Mouse (Mus musculus) midbrain, postnatal 0 days (tissue): ENCODE measurements at regions not wholly inside any gene's neighbourhood (a gene's known extent, or its start where the extent isn't known, plus 50 kb on each side); places are given as distances from the start of the nearest gene placed in this dataset.

Source experiments
- ATAC-seq: fragments of 200-750 bp; cut with Nextera tagmentation; 2 replicates; pipeline ENCODE4 v1.8.0; 2017; ENCODE audit warnings: moderate number of reproducible peaks, mild to moderate bottlenecking, moderate TSS enrichment, moderate library complexity; ENCODE audit not compliant: low FRiP score
- DNase-seq: peaks from one replicate; pipeline ENCODE4 v3.0.0-alpha.2; 2015; ENCODE audit warnings: low spot score
- H3K27ac ChIP-seq: fragments of 300-500 bp; sonication (generic); 2 replicates; pipeline ENCODE4 v1.5.1; 2014; ENCODE audit warnings: low read depth, mild to moderate bottlenecking, low read length, mixed read lengths
- H3K27me3 ChIP-seq: fragments of 300-500 bp; sonication (generic); 2 replicates; pipeline ENCODE4 v1.6.1; 2014; ENCODE audit warnings: low read length, control low read depth, mixed read lengths; ENCODE audit not compliant: insufficient read depth
- H3K36me3 ChIP-seq: fragments of 300-500 bp; sonication (generic); 2 replicates; pipeline ENCODE4 v1.6.1; 2014; ENCODE audit warnings: low read length, control low read depth, mixed read lengths; ENCODE audit not compliant: insufficient read depth
- H3K4me1 ChIP-seq: fragments of 300-500 bp; sonication (generic); 2 replicates; pipeline ENCODE4 v1.6.1; 2014; ENCODE audit warnings: mild to moderate bottlenecking, control low read depth, antibody characterized with exemption, low read length, mixed read lengths; ENCODE audit not compliant: insufficient read depth
- H3K4me2 ChIP-seq: fragments of 300-500 bp; sonication (generic); 2 replicates; pipeline ENCODE4 v1.6.1; 2014; ENCODE audit warnings: low read depth, mild to moderate bottlenecking, low read length, mixed read lengths; ENCODE audit not compliant: poor library complexity, severe bottlenecking
- H3K4me3 ChIP-seq: fragments of 300-500 bp; sonication (generic); 2 replicates; pipeline ENCODE4 v1.5.1; 2014; ENCODE audit warnings: low read depth, mild to moderate bottlenecking, low read length, moderate library complexity
- H3K9ac ChIP-seq: fragments of 300-500 bp; sonication (generic); replicated peaks from 2 replicates; pipeline ENCODE4 v1.6.1; 2014; ENCODE audit warnings: mild to moderate bottlenecking, low read length, moderate library complexity, mixed read lengths; ENCODE audit not compliant: poor library complexity, severe bottlenecking
- H3K9me3 ChIP-seq: fragments of 300-500 bp; sonication (generic); 2 replicates; pipeline ENCODE4 v1.6.1; 2016; ENCODE audit warnings: low read length, control low read depth
- CTCF ChIP-seq: IDR thresholded peaks from 2 replicates; pipeline ENCODE4 v1.5.1; 2016; ENCODE audit warnings: antibody characterized with exemption, mild to moderate bottlenecking
- WGBS: fragments of 180-500 bp; shearing (Covaris S2); extraction: QIAGEN DNeasy Blood & Tissue Kit; methylation state at CpG from one replicate; pipeline ENCODE4 v1.1.7; 2014; 5-methylcytosine and 5-hydroxymethylcytosine counted together

DNA sequence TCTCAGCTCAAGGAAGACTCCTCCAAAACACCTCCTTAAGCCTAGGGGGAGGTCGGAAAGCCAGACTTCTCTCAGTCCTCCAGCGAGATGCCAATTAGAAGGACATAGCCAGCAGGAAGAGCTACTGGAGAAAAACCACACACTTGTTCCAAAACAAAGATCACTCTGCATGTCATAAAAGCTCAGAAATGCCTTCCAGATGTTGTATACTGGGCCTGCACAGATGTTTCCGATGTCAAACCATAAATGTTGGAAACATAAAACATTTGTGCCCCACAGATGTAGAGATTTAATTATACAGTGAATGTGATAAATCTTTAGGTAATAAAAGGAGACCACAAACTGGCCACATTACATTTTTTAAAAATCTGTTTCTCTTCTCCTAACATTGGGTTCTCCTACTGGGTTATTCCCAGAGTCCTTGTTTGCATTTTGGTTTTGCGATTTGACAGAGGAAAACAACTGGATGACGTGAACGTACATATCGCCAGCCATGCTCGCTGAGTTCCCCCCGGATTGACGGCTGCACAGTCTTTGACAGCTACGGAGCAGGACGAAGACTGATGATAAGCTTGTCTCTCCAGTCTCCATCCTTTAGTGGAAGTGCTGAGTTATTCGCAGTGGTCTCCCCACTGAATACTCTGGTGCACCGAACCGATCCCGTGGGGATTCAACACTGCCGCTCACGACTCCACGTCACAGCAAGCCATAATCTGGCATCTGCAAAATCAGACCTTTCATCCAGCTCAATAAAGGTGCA is 235.5 kb upstream of the Myocd start:
- Histone ChIP-seq H3K36me3 (no peaks in the 10 kb centered on the region), H3K4me2 (no peak overlapping the region), H3K9ac (no peak overlapping the region), H3K4me1 (no peaks in the 10 kb centered on the region), H3K27ac (no peak overlapping the region), H3K9me3 (no peaks in the 10 kb centered on the region), H3K4me3 (no peak overlapping the region), H3K27me3 (no peaks in the 10 kb centered on the region)
- no peak for ATAC-seq
- no peak for DNase-seq
- no peak for TF ChIP-seq CTCF
- WGBS = 89% methylated on average over 19 of the region's 19 CpGs

DNA sequence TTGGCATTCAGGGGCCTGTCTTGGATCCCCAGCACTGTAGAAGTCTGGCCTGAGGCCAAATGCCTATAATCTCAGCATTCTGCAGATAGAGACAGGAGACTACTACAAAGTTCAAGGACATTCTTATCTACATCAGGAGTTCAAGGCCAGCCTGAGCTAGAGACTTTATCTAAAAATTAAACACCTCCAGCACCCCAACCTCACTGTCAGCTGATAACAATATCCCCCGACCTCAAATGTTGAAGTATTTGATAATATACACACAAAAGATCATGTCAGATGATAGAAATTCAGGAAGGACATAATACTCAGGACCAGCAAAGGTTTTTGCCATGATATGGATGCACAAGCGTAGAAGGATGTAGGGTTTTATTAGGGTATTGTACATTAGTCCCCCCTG is 228.2 kb upstream of the Myocd start:
- no peaks in the 10 kb centered on the region for H3K9me3 ChIP-seq
- 69% methylated on average over 2 of the region's 2 CpGs for WGBS
- H3K36me3 ChIP-seq = no peaks in the 10 kb centered on the region

DNA sequence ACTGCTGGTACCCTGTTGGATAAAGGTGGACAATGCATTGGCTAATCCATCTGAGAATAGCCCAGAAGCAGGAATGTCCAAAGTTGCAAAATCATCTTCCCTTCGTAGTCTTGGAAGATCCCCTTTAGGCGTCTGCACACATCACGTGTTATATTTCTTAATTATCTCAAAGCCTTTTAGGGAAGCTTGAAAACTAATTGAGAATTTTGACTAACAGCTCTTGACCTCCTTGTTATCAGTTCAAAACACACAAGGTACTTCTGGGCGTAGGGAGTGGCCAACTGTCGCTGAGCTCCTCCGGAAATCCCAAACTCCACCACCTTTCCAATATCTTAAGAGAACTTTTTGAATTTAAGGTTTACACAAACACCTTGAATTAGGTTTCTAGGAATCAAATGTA is 227.6 kb upstream of the Myocd start:
- Histone ChIP-seq H3K36me3 (no peaks in the 10 kb centered on the region), H3K27ac (no peak overlapping the region)

More for the DNA sequence above, 228.2 kb upstream of the Myocd start:
- Histone ChIP-seq H3K27me3 (no peaks in the 10 kb centered on the region), H3K4me2 (no peak overlapping the region), H3K4me1 (no peaks in the 10 kb centered on the region), H3K9ac (no peak overlapping the region), H3K27ac (no peak overlapping the region), H3K4me3 (no peak overlapping the region)
- TF ChIP-seq CTCF = no peak
- ATAC-seq = no peak
- no peak for DNase-seq

DNA sequence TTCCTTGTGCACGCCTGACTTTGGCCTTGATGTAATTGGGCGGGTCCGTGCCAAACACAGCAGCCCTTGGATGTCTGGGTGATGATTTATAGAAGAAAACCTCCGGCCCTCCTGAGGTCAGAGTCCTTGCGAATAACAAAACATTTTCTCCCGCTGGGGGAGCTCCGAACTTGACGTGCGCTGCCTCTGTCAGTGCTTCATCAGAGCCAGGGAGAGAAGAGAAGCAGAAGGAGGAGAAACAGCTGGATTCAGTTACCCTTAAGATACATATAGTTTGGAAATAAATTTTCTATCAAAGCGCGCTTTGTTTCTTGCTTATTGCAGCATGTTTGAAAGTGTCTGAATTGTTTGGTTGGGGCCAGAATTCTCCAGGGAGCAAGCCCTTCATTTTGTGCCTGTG is 225.2 kb upstream of the Myocd start:
- no peak overlapping the region for H3K9ac ChIP-seq
- no peak overlapping the region for H3K4me3 ChIP-seq
- no peaks in the 10 kb centered on the region for H3K9me3 ChIP-seq
- H3K4me1 ChIP-seq = no peaks in the 10 kb centered on the region
- H3K27me3 ChIP-seq = no peaks in the 10 kb centered on the region
- no peak for ATAC-seq
- DNase-seq = peak; percentile 8
- 0 out of 2 replicates have a peak, but pooled peaks have one; percentile 10 for TF ChIP-seq CTCF
- WGBS = 15% methylated on average over 11 of the region's 11 CpGs
- no peak overlapping the region for H3K27ac ChIP-seq
- H3K36me3 ChIP-seq = no peaks in the 10 kb centered on the region
- no peak overlapping the region for H3K4me2 ChIP-seq

More for the DNA sequence above, 227.6 kb upstream of the Myocd start:
- DNase-seq (no peak), ATAC-seq (no peak)
- no peak for TF ChIP-seq CTCF
- 91% methylated on average over 6 of the region's 6 CpGs for WGBS
- Histone ChIP-seq H3K9ac (no peak overlapping the region), H3K4me3 (no peak overlapping the region), H3K4me1 (no peaks in the 10 kb centered on the region), H3K9me3 (no peaks in the 10 kb centered on the region), H3K27me3 (no peaks in the 10 kb centered on the region), H3K4me2 (no peak overlapping the region)

DNA sequence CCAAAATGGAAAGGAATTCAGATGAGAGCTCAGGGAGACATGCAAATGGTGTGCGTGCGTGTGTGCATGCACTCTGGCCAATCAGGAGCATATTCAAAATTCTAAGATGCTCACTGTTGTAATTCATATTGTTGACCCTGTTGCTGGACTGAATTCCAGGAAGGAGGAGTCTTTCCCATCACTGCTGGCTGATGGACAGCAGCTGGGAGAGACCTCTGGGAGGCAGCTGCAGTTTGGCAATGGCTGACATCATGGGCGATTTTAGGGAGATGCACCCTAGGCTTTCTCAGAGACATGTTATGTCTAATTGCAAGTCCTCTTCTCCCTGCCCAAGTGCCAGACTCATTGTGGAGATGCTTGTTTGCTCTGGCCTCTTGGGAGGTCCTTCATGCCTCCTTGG is 220.6 kb upstream of the Myocd start:
- 94% methylated on average over 3 of the region's 3 CpGs for WGBS
- no peak for ATAC-seq
- Histone ChIP-seq H3K36me3 (no peaks in the 10 kb centered on the region), H3K9me3 (no peaks in the 10 kb centered on the region), H3K4me1 (no peaks in the 10 kb centered on the region), H3K27me3 (no peaks in the 10 kb centered on the region), H3K4me3 (no peak overlapping the region), H3K4me2 (no peak overlapping the region), H3K9ac (no peak overlapping the region), H3K27ac (no peak overlapping the region)
- TF ChIP-seq CTCF = no peak
- no peak for DNase-seq

DNA sequence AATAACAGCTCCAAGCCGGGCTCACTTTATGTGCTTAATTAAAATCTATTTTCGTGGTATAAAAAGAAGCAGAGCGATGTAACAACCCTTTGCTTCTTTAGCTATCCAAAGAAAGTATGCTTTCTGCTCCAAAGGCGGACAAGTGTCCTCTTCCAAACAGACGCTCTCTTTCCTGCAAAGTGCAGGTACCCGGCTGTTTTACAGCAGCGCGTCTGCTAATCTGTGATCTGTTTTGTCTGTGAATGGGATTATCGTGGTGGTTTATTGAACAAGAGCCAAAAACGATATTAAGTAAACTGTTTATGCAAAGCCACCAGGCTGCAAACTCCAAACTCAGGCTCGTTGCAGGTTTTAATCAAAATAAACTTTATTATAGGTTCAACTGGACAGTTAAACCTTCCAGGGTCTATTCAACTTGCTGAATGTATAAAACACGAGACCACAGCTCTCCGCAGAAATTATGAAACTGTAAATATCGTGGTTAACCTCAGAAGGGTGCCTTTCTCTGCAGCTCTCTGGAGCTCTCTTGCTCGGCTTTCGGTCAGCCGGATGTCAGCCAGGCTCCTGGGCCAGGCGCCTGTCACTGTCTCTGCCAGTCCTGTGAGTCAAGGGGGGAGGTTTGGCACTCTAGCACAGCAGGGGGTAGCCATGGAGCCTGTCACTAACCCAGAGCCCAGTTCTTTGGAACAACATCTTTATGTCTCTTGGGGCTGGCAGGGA is 206.2 kb upstream of the Myocd start:
- peak overlapping the region; percentile 20 for H3K4me2 ChIP-seq
- WGBS = 32% methylated on average over 18 of the region's 18 CpGs

More for the DNA sequence above, 206.2 kb upstream of the Myocd start:
- no peaks in the 10 kb centered on the region for H3K4me1 ChIP-seq
- DNase-seq = peak; percentile 71
- H3K36me3 ChIP-seq = no peaks in the 10 kb centered on the region
- H3K27ac ChIP-seq = no peak overlapping the region
- H3K9me3 ChIP-seq = no peaks in the 10 kb centered on the region
- no peak overlapping the region for H3K9ac ChIP-seq
- no peak for ATAC-seq
- no peak overlapping the region for H3K4me3 ChIP-seq
- H3K27me3 ChIP-seq = no peaks in the 10 kb centered on the region
- TF ChIP-seq CTCF = no peak
